Mouse (Mus musculus): ENCODE results near the gene Gstm4.
A peak's percentile ranks its signal among the peaks of the same experiment; 100 is the strongest.
"Not testable (repeated sequence)": the region's sequence is repeated elsewhere in the genome, so short reads cannot be mapped to it uniquely, and the experiment has no call there.

Gene Gstm4

DNA sequence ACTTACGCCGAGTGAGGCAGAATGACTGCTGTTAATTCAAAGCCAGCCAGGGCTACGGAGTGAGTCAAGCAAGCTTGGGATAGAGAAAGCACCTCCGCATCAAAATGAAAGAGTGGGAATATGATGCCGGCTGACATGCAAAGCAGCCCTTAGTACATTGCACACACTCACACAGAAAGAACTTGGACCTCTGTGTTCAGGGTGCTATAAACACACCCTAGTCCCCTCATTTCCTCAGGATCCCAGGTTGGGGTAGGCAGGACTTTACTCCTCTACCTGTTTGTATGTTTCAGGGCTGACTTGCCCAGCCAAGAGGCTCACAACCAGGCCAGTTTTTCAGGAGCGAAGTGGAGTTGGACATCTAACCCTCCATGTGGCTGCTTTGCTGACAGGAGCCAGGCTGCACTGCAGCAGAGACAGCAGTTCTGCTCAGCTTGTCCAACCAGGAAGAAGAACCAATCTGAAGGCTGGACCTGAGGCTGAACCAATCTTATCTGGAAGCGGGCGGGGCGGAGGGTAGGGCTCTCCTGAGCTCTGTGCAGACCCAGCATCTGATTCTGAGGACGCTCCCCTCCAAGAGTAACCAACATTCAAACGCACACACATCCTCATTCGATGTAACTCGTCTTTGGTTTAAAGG, 24.7 kb upstream of the Gstm4 start:
- peak; percentile 84 for DNase-seq (ENCODE audit: low spot score)

DNA sequence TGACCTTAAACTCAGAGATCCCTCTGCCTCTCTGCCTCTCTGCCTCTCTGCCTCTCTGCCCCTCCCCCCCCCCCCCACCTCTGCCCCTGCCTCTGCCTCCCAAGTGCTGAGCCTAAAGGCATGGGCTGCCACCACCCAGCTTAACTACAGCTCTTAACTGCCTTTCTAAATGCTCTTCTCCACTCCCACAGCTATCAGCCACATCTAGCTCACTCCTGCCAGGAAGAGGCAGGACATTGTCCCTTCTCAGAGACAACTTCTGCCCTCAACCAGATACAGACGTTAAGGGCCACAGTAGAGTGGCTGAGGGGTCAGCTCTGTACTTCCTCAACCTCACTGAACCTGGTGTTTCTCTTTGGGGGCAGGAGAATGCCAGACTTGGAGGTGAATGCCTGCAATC, 24.1 kb upstream of the Gstm4 start:
- peak; percentile 34 for DNase-seq (ENCODE audit: low spot score)

DNA sequence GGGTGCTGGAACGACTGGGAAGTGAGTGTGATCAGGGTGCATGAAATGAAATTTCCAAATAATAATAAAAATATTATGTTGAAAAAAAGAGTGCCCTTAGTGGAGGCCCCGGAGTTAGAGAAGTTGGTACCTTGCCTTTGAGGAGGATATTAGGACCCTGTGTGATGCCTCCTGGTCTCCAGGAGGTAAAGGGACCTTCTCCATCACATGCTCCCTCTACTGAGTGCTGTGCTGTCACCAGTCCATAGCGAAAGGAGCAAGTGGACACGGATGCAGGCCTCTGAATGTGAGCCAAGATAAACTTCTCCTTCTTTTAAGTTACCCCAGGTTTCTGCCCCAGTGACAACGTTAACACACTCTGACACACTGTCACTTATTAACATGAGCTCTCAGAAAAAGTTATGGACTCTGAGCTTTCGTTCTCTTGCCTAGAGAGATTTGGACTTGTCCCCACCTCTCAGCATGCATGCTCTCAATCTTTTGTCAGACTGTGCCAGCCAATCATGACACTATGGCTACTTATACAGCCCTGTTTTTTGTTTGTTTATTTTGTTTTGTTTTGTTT, 22.8 kb upstream of the Gstm4 start:
- DNase-seq (ENCODE audit: low spot score): peak; percentile 67

DNA sequence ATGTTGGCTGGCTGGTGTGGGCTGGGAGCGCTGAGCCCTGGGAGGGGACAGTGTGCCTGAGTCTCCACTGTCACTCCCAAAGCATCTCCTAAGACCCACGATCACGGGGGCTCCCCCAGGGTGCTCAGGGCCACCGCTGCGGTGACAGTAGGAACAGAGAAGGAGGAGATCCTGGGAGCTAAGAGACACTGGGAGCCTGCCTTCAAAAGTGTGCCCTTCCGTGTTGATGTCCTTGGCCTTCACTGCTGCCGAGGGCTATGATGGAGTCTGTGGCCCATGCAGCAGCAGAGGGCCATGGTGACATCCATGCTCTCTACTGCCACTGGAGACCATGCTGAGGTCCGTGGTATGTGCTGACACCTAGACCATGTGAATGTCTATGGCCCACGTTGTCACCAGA, 20.9 kb upstream of the Gstm4 start:
- DNase-seq (ENCODE audit: low spot score): no peak

DNA sequence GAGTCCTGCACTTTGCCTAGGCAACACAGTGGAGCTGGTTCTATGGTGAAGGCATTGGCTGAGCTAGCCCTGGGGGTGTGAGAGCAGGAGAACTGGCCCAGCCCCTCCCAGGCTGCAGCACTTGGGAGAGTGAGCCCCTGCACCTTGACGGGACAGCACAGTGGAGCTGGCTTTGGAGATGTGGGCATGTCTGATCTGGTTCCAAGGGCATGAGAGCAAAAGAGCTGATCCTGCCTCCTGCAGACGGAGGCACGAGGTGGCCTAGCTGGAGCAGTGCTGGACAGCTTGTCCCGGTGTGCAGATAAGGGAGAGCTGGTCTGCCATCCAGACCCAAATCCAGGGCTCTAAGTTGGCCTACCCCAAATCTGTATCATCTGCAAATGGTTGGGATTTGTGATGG, 20.0 kb upstream of the Gstm4 start:
- no peak for DNase-seq (ENCODE audit: low spot score)

DNA sequence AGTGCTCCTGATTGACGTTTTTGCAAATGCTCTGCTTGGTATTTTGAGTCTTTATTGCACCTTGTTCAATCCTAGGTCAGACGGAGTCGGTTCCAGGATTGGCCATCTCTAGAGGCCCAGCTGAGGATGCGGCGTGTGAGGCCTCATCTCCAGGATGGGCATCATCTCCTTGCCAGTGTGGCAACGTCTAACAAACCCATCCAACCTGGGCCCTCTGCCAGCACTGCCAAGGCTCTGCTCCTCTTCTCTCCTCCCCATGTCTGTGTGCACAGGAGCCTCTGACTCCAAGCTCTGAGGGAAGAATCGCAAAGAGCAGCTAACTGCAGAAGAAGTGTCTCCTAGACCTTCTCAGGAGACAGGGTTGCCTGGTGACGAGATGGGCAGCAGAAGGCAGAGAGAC, 18.0 kb upstream of the Gstm4 start:
- DNase-seq (ENCODE audit: low spot score): no peak

DNA sequence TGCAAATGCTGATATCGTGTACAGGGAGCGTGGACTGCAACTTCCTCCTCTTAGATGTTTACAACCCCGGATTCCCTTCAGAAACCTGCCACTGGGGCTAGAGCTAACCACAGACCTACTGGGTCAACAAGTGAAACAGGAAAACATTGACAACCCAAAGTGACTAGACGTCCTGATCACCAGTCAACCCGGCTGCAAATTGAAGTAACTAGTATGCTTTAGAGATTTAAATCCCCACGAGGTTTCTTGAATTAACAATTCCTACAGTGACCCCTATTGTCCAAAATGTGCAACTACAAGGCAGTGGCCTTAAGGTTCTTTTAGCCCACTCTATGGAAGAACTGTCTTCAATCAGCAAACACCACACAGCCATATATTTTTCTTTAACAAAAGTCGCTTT, 16.7 kb upstream of the Gstm4 start:
- peak; percentile 71 for DNase-seq (ENCODE audit: low spot score)

DNA sequence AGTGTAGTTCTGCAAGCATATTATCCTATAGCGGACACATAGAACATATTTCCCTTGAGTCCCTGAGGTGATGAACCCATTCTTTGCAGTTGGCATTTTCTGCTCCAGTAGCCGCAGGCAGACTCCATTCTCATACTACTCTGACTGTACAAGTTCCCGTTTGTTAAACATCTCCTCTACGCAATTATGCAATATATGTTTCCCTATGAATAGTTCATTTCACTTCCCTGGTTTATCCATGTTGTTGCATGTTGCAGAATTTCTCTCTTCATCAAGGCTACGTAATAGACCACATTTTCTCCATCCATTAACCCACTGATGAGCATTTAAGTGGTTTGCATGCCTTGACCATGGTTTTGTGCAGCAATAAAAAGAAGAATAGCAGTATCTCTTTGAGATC, 5.8 kb upstream of the Gstm4 start:
- no peak for DNase-seq (ENCODE audit: low spot score)

DNA sequence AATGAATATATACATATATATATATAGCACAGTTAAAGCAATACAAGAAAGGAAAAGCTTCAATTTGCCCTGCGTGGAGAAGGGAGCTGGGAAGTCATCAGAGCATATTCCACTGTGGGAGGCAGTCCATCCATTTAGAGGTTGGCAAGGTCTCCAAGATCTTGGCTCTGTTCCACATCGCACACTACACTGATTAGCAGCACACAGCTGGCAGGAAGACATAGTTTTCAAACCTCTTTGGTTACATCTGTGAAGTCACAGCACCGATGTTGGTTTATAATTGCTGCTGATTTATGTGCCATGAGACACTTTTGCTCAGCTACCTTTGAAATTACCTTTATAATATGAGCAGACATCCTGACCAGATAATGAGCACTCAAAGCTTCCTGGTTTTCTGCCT, 3.6 kb upstream of the Gstm4 start:
- no peak for DNase-seq (ENCODE audit: low spot score)

DNA sequence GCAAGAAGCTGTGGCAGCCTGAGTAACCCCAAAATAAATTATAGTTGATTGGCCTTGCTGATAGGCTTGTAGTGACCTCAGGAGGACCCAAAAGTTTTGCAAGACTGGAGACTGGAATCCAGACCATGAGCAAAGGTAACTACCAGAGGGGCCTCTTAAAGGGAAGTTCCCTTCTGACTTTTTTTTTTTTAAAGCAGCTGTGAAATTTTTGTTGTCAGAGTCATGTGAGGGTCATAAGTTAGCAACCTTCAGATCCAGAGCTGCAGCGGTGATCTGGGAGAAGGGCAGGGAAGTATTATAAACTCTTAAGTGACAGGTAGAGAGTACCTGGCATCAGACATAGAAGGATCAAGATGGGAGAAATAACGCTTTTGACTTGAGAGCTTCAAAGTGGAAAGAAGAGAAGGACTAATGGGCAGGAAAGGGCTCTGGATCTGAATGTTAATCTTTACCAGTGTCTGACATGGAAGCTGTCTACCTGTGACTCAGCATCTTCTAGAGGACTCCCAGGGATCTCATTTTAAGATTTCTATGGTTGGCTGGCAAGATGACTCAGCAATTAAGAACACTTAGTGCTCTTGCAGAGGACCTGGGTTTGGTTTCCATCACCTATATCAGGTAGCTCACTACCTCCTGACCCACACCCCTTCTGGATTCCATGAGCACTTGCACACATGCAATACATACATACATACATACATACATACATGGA, 2.4 kb upstream of the Gstm4 start:
- DNase-seq (ENCODE audit: low spot score): peak; percentile 59

DNA sequence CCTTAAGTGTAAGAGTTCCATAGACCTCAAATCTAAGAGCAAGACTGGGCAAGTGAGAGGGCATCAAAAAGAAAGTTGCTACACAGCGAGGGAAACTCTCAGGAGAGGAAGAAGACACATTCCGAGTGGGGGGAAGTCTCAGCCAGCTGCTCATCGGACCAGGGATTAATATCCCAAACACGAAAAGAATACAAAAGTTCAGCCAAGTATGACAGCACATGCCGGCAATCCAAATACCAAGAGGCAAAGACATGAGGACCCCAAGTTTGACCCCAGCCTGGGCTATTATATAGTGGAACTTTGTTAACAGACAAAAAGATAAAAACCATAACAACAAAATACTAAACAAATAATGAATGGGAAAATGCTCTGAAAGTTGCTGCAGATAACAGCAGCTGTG, 11.5 kb downstream of the Gstm4 start:
- no peak for DNase-seq (ENCODE audit: low spot score)

DNA sequence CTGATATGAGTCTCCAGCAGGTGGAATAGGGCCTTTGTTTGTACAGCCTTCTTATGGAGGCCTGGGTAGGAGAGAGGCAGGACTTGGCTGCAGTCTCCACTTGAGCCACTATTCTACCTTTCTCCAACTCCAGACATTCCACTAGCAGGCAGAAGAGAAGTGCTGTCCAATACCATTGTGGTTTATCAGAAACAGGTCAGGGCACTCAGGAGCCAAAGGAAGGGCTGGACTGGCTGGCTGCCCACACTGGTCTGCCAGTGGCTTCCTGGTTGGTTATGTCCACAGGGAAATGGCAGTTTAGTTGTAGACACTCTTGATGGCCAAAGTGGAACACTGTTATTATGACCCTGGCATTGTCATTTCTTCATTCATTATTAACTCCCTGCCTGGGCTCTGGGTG, 12.6 kb downstream of the Gstm4 start:
- no peak for DNase-seq (ENCODE audit: low spot score)

DNA sequence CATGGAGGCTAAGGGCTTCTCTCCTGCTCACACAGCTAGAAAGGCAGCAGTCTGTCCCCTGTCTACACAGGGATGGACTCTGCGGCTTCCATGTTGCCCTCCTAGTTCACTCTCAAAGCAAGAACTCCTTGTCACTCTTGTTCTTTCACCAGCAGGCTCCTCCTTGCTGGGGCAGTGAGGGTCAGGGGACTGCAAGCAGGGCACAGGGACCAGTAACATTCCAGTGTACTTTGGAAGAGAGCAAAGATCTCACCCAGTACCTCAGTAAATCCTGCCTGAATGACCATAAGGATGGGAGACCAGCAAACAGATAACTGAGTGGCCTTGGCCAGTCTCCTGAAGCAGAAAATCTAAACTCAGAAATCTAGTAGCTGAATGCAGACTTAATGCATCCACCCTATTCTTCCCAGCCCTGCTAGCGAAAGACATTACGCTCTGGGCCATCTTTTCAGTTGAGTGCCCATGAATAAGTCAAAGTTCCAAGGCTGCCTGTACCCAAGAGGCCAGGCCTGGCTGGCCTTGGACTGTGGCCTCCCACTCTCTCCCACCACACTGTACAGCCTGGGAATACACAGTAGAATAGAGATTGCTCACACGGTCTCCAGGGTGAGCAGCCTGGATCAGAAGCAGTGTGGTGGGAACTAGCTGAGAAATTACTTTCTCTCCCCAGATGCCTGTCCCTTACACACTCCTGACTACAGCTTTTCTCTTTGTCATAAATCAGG, 15.9 kb downstream of the Gstm4 start:
- no peak for DNase-seq (ENCODE audit: low spot score)

DNA sequence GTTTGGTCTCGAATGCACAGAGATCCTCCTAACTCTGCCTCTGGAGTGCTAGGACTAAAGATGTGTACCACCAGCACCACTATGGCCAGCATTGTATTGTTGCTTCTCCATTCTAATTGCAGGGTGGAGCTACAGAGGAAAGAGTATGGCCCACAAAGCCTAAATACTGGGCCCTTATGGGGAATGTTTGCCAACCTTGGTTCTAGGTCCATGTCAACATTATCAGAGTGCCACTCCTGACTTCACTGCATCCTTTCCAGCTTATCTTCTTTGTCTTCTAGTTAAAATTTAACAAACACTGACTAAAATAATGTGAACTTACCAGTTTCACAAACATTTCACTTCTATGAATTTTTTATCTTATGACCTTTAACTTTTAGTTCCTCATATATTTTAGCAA, 18.1 kb downstream of the Gstm4 start:
- no peak for DNase-seq (ENCODE audit: low spot score)

DNA sequence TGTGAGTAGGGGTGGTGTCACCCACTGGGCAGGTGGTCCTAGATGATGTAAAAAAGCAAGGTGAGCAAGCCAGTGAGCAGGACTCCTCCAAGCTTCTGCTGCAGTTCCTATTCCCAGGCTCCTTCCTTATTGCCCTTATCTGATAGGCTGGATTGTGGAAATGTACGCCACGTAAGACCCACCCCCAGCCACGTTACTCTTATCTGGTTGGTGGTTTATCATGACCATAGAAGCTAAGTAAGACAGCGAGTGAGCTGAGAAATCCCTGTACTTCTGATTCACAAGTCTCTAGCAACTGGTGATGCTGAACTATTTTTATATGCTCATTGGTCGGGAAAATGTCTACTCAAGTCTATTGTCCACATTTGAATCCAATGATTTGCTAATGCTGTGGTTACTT, 18.6 kb downstream of the Gstm4 start:
- peak; percentile 80 for DNase-seq (ENCODE audit: low spot score)

DNA sequence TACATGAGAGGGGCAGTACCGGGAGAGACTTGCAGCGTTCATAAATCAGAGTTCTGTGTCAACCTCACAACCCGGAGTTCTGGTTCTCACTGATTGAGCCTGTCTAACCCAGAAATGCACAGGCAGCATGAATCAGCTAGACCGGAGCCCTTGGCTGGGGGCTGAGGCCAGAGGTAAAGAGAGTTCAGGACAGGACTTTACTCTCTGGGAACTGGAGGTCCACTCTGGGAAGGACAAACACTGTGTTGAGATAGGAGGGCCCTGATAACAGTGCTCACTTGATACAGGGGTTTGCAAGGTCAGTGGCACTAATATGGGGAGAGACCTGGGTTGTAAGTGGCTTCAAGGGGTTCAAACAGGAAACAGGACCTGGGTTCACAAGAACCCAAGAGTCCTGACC, 19.4 kb downstream of the Gstm4 start:
- DNase-seq (ENCODE audit: low spot score): peak; percentile 80

DNA sequence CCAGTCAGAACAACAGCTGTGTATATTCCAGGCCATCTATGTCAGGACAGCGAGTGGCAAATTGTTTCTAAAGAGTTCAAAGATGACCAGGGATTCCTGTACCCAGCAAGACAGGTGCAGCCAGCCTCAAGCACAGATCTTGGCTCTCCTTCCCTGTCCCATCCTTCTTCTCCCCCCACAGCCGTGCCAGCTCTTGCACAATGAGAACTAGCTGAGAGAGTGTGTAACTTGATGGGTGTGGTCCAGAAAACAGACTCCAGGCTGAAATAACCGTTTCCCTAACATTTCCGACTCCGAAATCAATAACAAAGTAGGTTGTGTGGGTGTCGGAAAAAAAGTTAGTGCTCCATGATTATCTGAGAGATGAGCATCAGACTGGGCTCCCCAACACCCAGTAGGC, 22.0 kb downstream of the Gstm4 start:
- no peak for DNase-seq (ENCODE audit: low spot score)

DNA sequence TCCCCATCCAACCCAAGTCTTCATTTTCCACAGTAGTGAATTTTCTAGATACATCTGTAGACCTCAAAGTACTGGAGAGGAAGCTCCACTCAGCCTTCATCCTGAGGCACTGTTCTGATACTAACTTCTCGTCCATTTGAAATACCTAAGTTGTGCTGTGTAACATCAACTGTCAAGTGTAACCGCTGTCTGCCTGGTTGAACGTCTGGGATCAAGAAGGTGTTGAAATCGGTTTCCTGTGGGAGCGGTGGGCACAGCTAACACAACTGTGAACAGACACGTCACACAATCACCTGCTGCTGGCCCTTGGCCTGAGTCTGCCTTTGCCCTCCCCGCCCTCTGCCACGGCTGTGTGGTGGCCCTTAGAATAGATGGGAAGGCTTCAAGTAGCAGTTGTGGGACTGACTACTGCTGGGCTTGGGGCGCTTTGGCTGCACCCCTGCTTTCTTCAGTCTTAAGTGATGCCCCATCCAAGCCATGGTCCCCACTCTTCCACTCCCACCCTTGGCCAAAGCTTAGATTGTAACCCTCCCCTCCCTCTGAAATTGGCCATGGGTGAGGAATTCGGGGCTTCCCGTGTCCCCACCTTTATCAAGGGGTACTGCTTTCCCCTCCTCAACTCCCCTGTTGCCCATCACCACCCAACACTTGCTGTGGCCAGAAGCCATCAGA, 24.2 kb downstream of the Gstm4 start:
- DNase-seq (ENCODE audit: low spot score): not testable (repeated sequence)

DNA sequence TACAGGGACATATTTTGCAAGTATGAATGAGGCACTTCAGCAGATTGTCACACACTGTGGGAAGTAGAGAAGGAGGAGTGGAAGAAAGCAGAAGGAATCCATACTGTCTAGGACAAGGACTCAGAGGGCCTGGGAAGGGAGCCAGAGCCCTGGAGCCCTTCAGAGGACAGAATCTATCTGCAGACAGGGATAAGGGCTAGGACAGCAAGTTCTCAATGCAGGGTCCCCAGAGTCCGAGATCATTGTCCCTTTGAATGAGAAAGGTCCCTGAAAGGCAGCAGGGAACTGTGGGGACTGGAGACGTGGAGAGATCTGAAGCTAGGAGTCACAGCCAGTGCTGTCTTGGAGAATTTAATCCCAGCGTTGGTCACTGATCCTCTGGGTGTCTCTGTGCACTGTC, 25.5 kb downstream of the Gstm4 start:
- DNase-seq (ENCODE audit: low spot score): not testable (repeated sequence)

DNA sequence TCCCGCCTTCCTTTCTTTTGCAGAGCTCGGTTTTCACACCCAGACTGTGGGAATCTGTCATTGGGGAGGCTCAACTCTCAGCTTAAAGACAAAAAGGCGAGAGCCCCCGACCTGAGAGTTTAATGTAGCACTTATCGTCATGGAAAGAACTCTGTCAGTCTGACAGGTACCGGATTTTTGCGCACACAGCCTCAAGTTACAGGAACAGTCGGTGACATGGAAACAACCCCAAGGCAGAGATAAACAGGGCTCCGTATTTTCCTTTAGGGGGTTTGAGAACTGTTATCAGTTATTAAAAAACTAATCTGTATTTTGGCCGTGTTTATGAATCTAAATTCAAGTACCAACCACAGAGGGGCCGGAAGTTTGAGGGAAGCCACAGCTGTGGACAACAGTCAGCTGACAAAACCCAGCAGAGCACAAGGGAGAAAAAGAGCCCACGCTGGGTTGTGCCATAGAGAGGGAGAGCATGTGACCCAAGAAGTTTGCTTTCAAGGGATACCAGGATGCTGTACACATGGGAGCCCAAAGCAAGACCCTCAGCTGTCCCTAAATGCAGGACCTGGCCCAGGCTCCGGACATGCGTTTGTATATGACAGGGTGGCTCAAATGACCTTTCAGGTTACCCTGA, 26.4 kb downstream of the Gstm4 start:
- peak; percentile 23 for DNase-seq (ENCODE audit: low spot score)

DNA sequence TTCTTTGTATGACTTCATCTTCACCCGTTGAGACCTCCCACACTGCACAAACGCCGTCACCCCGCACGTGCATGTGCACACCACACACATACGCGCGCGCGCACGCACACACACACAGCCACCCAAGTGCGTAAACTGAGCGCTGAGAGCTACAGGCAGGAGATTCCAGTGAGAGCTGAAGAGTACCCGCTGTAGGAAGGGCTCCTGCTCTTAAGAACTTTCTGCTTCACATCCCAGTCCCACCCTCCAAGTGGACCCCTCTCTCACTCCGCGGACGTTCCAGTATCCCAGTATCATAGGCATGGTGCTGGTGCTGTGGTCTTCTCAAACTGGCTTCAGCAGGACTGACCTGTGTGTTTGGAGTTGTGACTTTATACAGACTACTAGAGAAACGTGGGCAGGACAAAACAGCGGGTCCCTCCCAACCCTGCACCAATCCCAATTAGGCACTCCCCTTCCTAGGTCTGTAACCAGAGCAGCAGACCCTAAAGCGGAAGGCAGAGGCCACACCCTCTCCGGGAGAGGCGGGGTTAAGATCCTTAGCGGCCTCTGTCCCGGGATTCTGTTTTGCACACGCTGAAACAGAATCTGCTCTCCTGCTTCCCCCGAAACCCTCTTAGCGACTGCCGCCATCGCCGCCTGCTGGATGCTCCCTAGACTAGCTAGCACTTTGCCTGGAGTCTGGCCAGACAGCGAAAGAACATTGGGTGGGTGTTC, 27.1 kb downstream of the Gstm4 start, which contains the start of gene Gstm1:
Gene Gstm1 (minus strand): TSS at position 501 of the 717 bp plus-strand sequence.
- peak; percentile 97 for DNase-seq (ENCODE audit: low spot score)
